Mouse (Mus musculus): ENCODE data around the gene Kank2. TPM values are rescaled to one million over a fixed set of nuclear protein-coding genes. Genes with fewer than 3 reads are reported as not detected.
A peak's percentile ranks its signal among the peaks of the same experiment; 100 is the strongest.

The Kank2 gene
- polyA plus RNA-seq, 1 experiment from 2014 or later = 26.3 TPM

DNA sequence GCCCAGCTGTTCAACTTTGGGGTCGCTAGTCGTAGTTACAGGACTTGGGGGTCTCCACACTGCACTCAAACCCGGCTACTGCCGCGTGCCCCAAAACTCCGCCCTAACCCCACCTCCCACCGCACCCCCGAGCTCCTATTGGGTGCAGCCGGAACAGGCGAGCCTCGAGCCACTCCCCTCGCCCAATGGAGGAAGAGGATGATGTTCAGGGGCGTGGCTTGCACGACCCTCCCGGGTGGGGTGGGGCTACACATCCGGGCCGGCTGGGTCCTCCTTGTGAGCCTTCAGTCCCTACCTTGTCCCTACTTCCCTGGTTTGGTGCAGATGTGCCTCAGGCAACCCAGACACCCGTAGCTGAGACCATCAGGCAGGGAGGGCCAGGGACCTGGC lies 74.4 kb downstream of the Kank2 start:
- Histone ChIP-seq H3K36me3 (ENCODE audit: control insufficient read depth, insufficient read depth, low read length) (no peaks in the 10 kb centered on the region), H3K4me2 (ENCODE audit: low read depth, low read length) (peak overlapping the region; percentile 65), H3K27ac (ENCODE audit: low read length) (peak overlapping the region; percentile 97), H3K4me1 (replicated peaks; ENCODE audit: control insufficient read depth, insufficient read depth, low read length) (peaks cover 26% of the 10 kb centered on the region), H3K27me3 (ENCODE audit: control insufficient read depth, insufficient read depth, low read depth, low read length) (no peaks in the 10 kb centered on the region), H3K9me3 (ENCODE audit: control insufficient read depth, low read length) (no peaks in the 10 kb centered on the region), H3K4me3 (ENCODE audit: low read length) (peak overlapping the region; percentile 78), H3K9ac (ENCODE audit: low read length) (peak overlapping the region; percentile 80)
- peak; percentile 96 for ATAC-seq (ENCODE audit: low read depth)
- 0% methylated on average over 18 of the region's 18 CpGs for WGBS

DNA sequence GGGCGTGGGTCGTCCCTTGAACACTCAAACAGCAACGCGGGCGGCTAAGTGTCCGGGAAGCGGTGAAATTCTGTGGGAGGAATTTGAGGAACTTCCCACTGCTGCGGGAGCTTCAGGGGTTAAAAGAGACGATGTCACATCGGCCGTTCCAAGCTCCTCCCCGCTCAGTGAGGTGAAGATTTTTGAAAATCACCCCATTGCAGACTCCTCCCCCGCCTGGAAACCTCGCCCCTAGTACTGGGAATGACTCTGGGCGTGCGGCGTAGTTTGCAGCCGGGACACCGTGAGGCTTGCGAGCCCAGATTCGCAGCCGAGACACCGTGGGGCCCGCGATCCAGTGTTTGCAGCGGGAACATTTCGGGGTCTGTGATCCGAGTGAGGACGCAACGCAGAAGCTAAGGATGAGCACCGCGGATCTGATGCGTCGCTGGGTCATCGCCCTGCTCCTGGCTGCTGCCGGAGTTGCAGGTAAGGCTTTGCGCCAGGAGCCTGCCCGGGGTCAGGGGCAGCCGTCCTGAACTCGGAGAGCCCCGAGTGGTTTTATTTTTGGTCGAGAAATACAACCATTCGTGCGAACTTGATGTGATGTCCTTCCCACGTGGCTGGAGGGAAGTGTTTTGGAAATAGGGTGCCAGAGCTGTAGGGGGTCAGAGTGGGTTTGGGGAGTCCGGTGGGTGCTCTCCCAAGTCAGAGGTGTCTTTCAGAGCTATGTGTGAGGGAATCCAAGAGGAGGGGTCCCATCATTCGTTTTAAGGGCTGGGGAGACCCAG lies 75.0 kb downstream of the Kank2 start, which contains the start of gene Ldlr:
TSS of gene Ldlr (plus strand) at position 107 of the 770 bp plus-strand sequence.
- Histone ChIP-seq H3K27me3 (ENCODE audit: control insufficient read depth, insufficient read depth, low read depth, low read length) (no peaks in the 10 kb centered on the region), H3K36me3 (ENCODE audit: control insufficient read depth, insufficient read depth, low read length) (no peaks in the 10 kb centered on the region), H3K4me3 (ENCODE audit: low read length) (peak within 1 kb of the TSS; percentile 78), H3K27ac (ENCODE audit: low read length) (peak within 1 kb of the TSS; percentile 97), H3K4me2 (ENCODE audit: low read depth, low read length) (peak within 1 kb of the TSS; percentile 65), H3K9ac (ENCODE audit: low read length) (peak within 1 kb of the TSS; percentile 80), H3K4me1 (replicated peaks; ENCODE audit: control insufficient read depth, insufficient read depth, low read length) (peaks cover 23% of the 10 kb centered on the region), H3K9me3 (ENCODE audit: control insufficient read depth, low read length) (no peaks in the 10 kb centered on the region)
- peak; percentile 91 for ATAC-seq (ENCODE audit: low read depth)
- under 1% methylated on average over 47 of the region's 47 CpGs for WGBS

DNA sequence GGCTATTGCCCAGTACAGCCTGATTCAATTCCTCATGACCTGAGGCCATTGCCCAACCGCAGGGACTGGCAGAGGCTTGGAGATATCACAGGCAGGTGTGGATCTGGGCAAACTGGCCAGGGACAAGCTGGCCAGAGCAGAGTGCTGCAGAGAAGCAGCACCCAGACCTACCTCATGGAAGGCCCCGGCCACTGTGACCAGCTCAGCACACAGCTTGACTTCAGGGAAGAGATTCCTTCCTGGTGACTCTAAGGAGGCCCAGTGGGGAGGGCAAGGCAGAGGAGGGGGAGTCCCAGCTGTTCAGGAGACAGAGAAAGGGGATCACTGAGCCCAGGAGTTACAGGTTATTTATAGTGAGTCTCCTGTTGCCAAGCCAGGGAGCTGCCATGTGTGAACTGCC lies 77.5 kb downstream of the Kank2 start:
- Histone ChIP-seq H3K4me1 (replicated peaks; ENCODE audit: control insufficient read depth, insufficient read depth, low read length) (peaks cover 15% of the 10 kb centered on the region), H3K27me3 (ENCODE audit: control insufficient read depth, insufficient read depth, low read depth, low read length) (no peaks in the 10 kb centered on the region), H3K27ac (ENCODE audit: low read length) (no peak overlapping the region), H3K4me2 (ENCODE audit: low read depth, low read length) (no peak overlapping the region), H3K4me3 (ENCODE audit: low read length) (no peak overlapping the region), H3K36me3 (ENCODE audit: control insufficient read depth, insufficient read depth, low read length) (no peaks in the 10 kb centered on the region), H3K9me3 (ENCODE audit: control insufficient read depth, low read length) (no peaks in the 10 kb centered on the region), H3K9ac (ENCODE audit: low read length) (no peak overlapping the region)
- 69% methylated on average over 2 of the region's 2 CpGs for WGBS
- no peak for ATAC-seq (ENCODE audit: low read depth)

DNA sequence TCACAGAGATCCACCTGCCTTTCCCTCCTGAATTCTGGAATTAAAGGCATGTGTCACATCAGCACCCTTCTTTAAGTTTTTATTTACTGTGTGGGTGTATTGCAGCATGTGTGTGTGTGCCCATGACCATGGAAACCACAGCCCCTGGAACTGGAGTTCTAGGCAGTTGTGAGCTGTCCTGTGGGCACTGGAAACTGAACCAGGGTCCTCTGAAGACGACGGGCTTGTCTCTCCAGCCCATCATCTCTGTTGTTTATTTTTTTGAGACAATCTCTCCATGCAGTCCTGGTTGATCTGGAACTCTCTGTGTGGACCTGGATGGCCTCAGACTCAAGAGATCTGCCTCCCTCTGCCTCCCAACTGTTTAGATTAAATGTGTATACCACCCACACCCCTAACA lies 81.5 kb downstream of the Kank2 start:
- H3K9me3 ChIP-seq (ENCODE audit: control insufficient read depth, low read length) = no peaks in the 10 kb centered on the region
- H3K27ac ChIP-seq (ENCODE audit: low read length) = no peak overlapping the region
- no peaks in the 10 kb centered on the region for H3K27me3 ChIP-seq (ENCODE audit: control insufficient read depth, insufficient read depth, low read depth, low read length)
- no peaks in the 10 kb centered on the region for H3K36me3 ChIP-seq (ENCODE audit: control insufficient read depth, insufficient read depth, low read length)
- no peak for ATAC-seq (ENCODE audit: low read depth)
- WGBS = 71% methylated on average over 2 of the region's 2 CpGs
- no peak overlapping the region for H3K4me2 ChIP-seq (ENCODE audit: low read depth, low read length)
- no peaks in the 10 kb centered on the region for H3K4me1 ChIP-seq (replicated peaks; ENCODE audit: control insufficient read depth, insufficient read depth, low read length)
- H3K4me3 ChIP-seq (ENCODE audit: low read length) = no peak overlapping the region
- H3K9ac ChIP-seq (ENCODE audit: low read length) = no peak overlapping the region

Small RNA genes within 50 kb of the gene (microRNA-seq; reads per million reads assigned to microRNA genes)
- 9.7 reads per million, percentile 23 among the genes with 10 or more reads in this experiment for gene Mir7083

Other genes with a start within 250 kb of the Kank2 start
- gene Timm29, start 206.0 kb downstream of the Kank2 start, polyA plus RNA-seq (2015; fragmentation: Nextera tagmentation; extraction: Ambion mirVana) = 22.2 and 24.2 TPM in 2 replicates
- gene Yipf2, start 205.9 kb downstream of the Kank2 start, polyA plus RNA-seq (2015; fragmentation: Nextera tagmentation; extraction: Ambion mirVana) = 30.0 and 38.8 TPM in 2 replicates
- 68.3 and 74.0 TPM in 2 replicates for gene Smarca4, start 182.6 kb downstream of the Kank2 start, polyA plus RNA-seq (2015; fragmentation: Nextera tagmentation; extraction: Ambion mirVana)
- 33.4 and 36.0 TPM in 2 replicates for gene Ldlr, start 75.3 kb downstream of the Kank2 start, polyA plus RNA-seq (2015; fragmentation: Nextera tagmentation; extraction: Ambion mirVana)
- 134 and 144 TPM in 2 replicates for gene Spc24, start 38.4 kb downstream of the Kank2 start, polyA plus RNA-seq (2015; fragmentation: Nextera tagmentation; extraction: Ambion mirVana)
- gene Angptl8, start 36.8 kb upstream of the Kank2 start, polyA plus RNA-seq (2015; fragmentation: Nextera tagmentation; extraction: Ambion mirVana) = 2.7 and 3.6 TPM in 2 replicates
- gene Dock6, start 53.9 kb upstream of the Kank2 start, polyA plus RNA-seq (2015; fragmentation: Nextera tagmentation; extraction: Ambion mirVana) = 62.6 and 63.7 TPM in 2 replicates
- 20.9 and 23.5 TPM in 2 replicates for gene Rab3d, start 119.4 kb upstream of the Kank2 start, polyA plus RNA-seq (2015; fragmentation: Nextera tagmentation; extraction: Ambion mirVana)
- 5.9 and 6.4 TPM in 2 replicates for gene Ccdc159, start 128.7 kb upstream of the Kank2 start, polyA plus RNA-seq (2015; fragmentation: Nextera tagmentation; extraction: Ambion mirVana)
- gene Tmem205, start 128.8 kb upstream of the Kank2 start, polyA plus RNA-seq (2015; fragmentation: Nextera tagmentation; extraction: Ambion mirVana) = 58.8 and 65.3 TPM in 2 replicates
- gene Plppr2, start 138.3 kb upstream of the Kank2 start, polyA plus RNA-seq (2015; fragmentation: Nextera tagmentation; extraction: Ambion mirVana) = 7.7 and 8.2 TPM in 2 replicates
- gene Swsap1, start 157.0 kb upstream of the Kank2 start, polyA plus RNA-seq (2015; fragmentation: Nextera tagmentation; extraction: Ambion mirVana) = 5.4 and 6.2 TPM in 2 replicates
- gene Epor, start 164.8 kb upstream of the Kank2 start, polyA plus RNA-seq (2015; fragmentation: Nextera tagmentation; extraction: Ambion mirVana) = 7.5 and 10.3 TPM in 2 replicates
- 8.8 and 9.1 TPM in 2 replicates for gene Rgl3, start 190.7 kb upstream of the Kank2 start, polyA plus RNA-seq (2015; fragmentation: Nextera tagmentation; extraction: Ambion mirVana)
- 6.6 and 8.1 TPM in 2 replicates for gene Ccdc151, start 203.9 kb upstream of the Kank2 start, polyA plus RNA-seq (2015; fragmentation: Nextera tagmentation; extraction: Ambion mirVana)
- 121 TPM in 2 replicates for gene Prkcsh, start 204.1 kb upstream of the Kank2 start, polyA plus RNA-seq (2015; fragmentation: Nextera tagmentation; extraction: Ambion mirVana)

Data from lung, embryonic 16.5 days (tissue).